Mouse (Mus musculus): ENCODE measurements around the gene Ggps1. TPM values are rescaled to one million over a fixed set of nuclear protein-coding genes. Genes with fewer than 3 reads are reported as not detected.

The Ggps1 gene
- total and polyA plus RNA-seq, 2 experiments from 2014 or later = 77.3 to 88.5 TPM

GRCm38 (mm10) chr13:14018283-14018682, 45.0 kb downstream of the Ggps1 start:
- Histone ChIP-seq H3K27ac (ENCODE audit: low read depth, low read length) (no peak overlapping the region), H3K4me2 (ENCODE audit: low read depth, low read length, poor library complexity, severe bottlenecking) (no peak overlapping the region), H3K4me3 (ENCODE audit: low read depth, low read length) (no peak overlapping the region), H3K27me3 (ENCODE audit: insufficient read depth, low read length) (no peaks in the 10 kb centered on the region), H3K9ac (replicated peaks; ENCODE audit: low read length, poor library complexity, severe bottlenecking) (no peak overlapping the region), H3K9me3 (ENCODE audit: low read length) (no peaks in the 10 kb centered on the region), H3K4me1 (ENCODE audit: insufficient read depth, low read length) (no peaks in the 10 kb centered on the region), H3K36me3 (ENCODE audit: insufficient read depth, low read length) (peaks cover 22% of the 10 kb centered on the region)
- DNase-seq (ENCODE audit: low spot score) = no peak
- ATAC-seq (ENCODE audit: low FRiP score) = no peak
- TF ChIP-seq CTCF (IDR thresholded peaks at IDR 0.05) = no peak

GRCm38 (mm10) chr13:14015609-14016008, 47.7 kb downstream of the Ggps1 start:
- Histone ChIP-seq H3K4me2 (ENCODE audit: low read depth, low read length, poor library complexity, severe bottlenecking) (no peak overlapping the region), H3K27me3 (ENCODE audit: insufficient read depth, low read length) (no peaks in the 10 kb centered on the region), H3K9me3 (ENCODE audit: low read length) (no peaks in the 10 kb centered on the region), H3K4me3 (ENCODE audit: low read depth, low read length) (no peak overlapping the region), H3K9ac (replicated peaks; ENCODE audit: low read length, poor library complexity, severe bottlenecking) (no peak overlapping the region), H3K27ac (ENCODE audit: low read depth, low read length) (no peak overlapping the region), H3K4me1 (ENCODE audit: insufficient read depth, low read length) (no peaks in the 10 kb centered on the region), H3K36me3 (ENCODE audit: insufficient read depth, low read length) (peaks cover 27% of the 10 kb centered on the region)
- TF ChIP-seq CTCF (IDR thresholded peaks at IDR 0.05) = no peak
- DNase-seq (ENCODE audit: low spot score) = no peak
- ATAC-seq (ENCODE audit: low FRiP score) = no peak
- 96% methylated on average over 6 of the region's 6 CpGs for WGBS

- ATAC-seq (ENCODE audit: low FRiP score) = no peak
- Histone ChIP-seq H3K4me3 (ENCODE audit: low read depth, low read length) (no peak overlapping the region), H3K4me2 (ENCODE audit: low read depth, low read length, poor library complexity, severe bottlenecking) (no peak overlapping the region), H3K36me3 (ENCODE audit: insufficient read depth, low read length) (peaks cover 32% of the 10 kb centered on the region), H3K9ac (replicated peaks; ENCODE audit: low read length, poor library complexity, severe bottlenecking) (no peak overlapping the region), H3K27ac (ENCODE audit: low read depth, low read length) (no peak overlapping the region), H3K4me1 (ENCODE audit: insufficient read depth, low read length) (no peaks in the 10 kb centered on the region), H3K9me3 (ENCODE audit: low read length) (no peaks in the 10 kb centered on the region), H3K27me3 (ENCODE audit: insufficient read depth, low read length) (no peaks in the 10 kb centered on the region)
- DNase-seq (ENCODE audit: low spot score) = no peak
- WGBS = 94% methylated on average over 4 of the region's 4 CpGs
- no peak for TF ChIP-seq CTCF (IDR thresholded peaks at IDR 0.05)
These were observed 48.7 kb downstream of the Ggps1 start for GRCm38 (mm10) chr13:14014540-14014939.

- H3K4me1 ChIP-seq (ENCODE audit: insufficient read depth, low read length) = no peaks in the 10 kb centered on the region
- H3K4me3 ChIP-seq (ENCODE audit: low read depth, low read length) = no peak overlapping the region
- H3K4me2 ChIP-seq (ENCODE audit: low read depth, low read length, poor library complexity, severe bottlenecking) = no peak overlapping the region
- no peaks in the 10 kb centered on the region for H3K9me3 ChIP-seq (ENCODE audit: low read length)
- no peak for TF ChIP-seq CTCF (IDR thresholded peaks at IDR 0.05)
- peaks cover 36% of the 10 kb centered on the region for H3K36me3 ChIP-seq (ENCODE audit: insufficient read depth, low read length)
- no peak for ATAC-seq (ENCODE audit: low FRiP score)
- H3K27me3 ChIP-seq (ENCODE audit: insufficient read depth, low read length) = no peaks in the 10 kb centered on the region
- DNase-seq (ENCODE audit: low spot score) = no peak
- no peak overlapping the region for H3K27ac ChIP-seq (ENCODE audit: low read depth, low read length)
- WGBS = 97% methylated on average over 2 of the region's 2 CpGs
- H3K9ac ChIP-seq (replicated peaks; ENCODE audit: low read length, poor library complexity, severe bottlenecking) = no peak overlapping the region
These were observed 49.3 kb downstream of the Ggps1 start for GRCm38 (mm10) chr13:14014001-14014400.

GRCm38 (mm10) chr13:14011454-14011995, 51.8 kb downstream of the Ggps1 start:
- ATAC-seq (ENCODE audit: low FRiP score) = no peak
- WGBS = 91% methylated on average over 4 of the region's 4 CpGs
- no peak for DNase-seq (ENCODE audit: low spot score)
- peaks cover 35% of the 10 kb centered on the region for H3K36me3 ChIP-seq (ENCODE audit: insufficient read depth, low read length)
- no peak overlapping the region for H3K27ac ChIP-seq (ENCODE audit: low read depth, low read length)
- H3K9me3 ChIP-seq (ENCODE audit: low read length) = no peaks in the 10 kb centered on the region
- H3K9ac ChIP-seq (replicated peaks; ENCODE audit: low read length, poor library complexity, severe bottlenecking) = no peak overlapping the region
- no peak overlapping the region for H3K4me2 ChIP-seq (ENCODE audit: low read depth, low read length, poor library complexity, severe bottlenecking)
- H3K4me3 ChIP-seq (ENCODE audit: low read depth, low read length) = no peak overlapping the region
- TF ChIP-seq CTCF (IDR thresholded peaks at IDR 0.05) = no peak
- no peaks in the 10 kb centered on the region for H3K27me3 ChIP-seq (ENCODE audit: insufficient read depth, low read length)
- H3K4me1 ChIP-seq (ENCODE audit: insufficient read depth, low read length) = no peaks in the 10 kb centered on the region

- Histone ChIP-seq H3K4me1 (ENCODE audit: insufficient read depth, low read length) (no peaks in the 10 kb centered on the region), H3K27me3 (ENCODE audit: insufficient read depth, low read length) (no peaks in the 10 kb centered on the region), H3K9ac (replicated peaks; ENCODE audit: low read length, poor library complexity, severe bottlenecking) (no peak overlapping the region), H3K36me3 (ENCODE audit: insufficient read depth, low read length) (peaks cover 46% of the 10 kb centered on the region), H3K4me2 (ENCODE audit: low read depth, low read length, poor library complexity, severe bottlenecking) (no peak overlapping the region), H3K27ac (ENCODE audit: low read depth, low read length) (no peak overlapping the region), H3K4me3 (ENCODE audit: low read depth, low read length) (no peak overlapping the region), H3K9me3 (ENCODE audit: low read length) (no peaks in the 10 kb centered on the region)
- WGBS = 68% methylated on average over 2 of the region's 2 CpGs
- TF ChIP-seq CTCF (IDR thresholded peaks at IDR 0.05) = no peak
- no peak for ATAC-seq (ENCODE audit: low FRiP score)
- DNase-seq (ENCODE audit: low spot score) = no peak
These were observed 57.2 kb downstream of the Ggps1 start for GRCm38 (mm10) chr13:14006056-14006455.
